Mouse (Mus musculus) stomach, embryonic 14.5 days (tissue): ENCODE data around the gene Mall. TPM values are rescaled to one million over a fixed set of nuclear protein-coding genes. Genes with fewer than 3 reads are reported as not detected.

ENCODE experiments used
- ATAC-seq: fragments of 200-750 bp; cut with Nextera tagmentation; 2 replicates; pipeline ENCODE4 v1.8.0; 2017; ENCODE audit warnings: low read depth, moderate TSS enrichment; ENCODE audit not compliant: insufficient number of reproducible peaks, insufficient read depth, low FRiP score
- H3K27ac ChIP-seq: fragments of 300-500 bp; sonication (generic); 2 replicates; pipeline ENCODE4 v1.5.1; 2014; ENCODE audit warnings: mild to moderate bottlenecking, low read length, moderate library complexity, mixed read lengths
- H3K27me3 ChIP-seq: fragments of 300-500 bp; sonication (generic); 2 replicates; pipeline ENCODE4 v1.6.1; 2014; ENCODE audit warnings: low read length, control low read depth, mixed read lengths; ENCODE audit not compliant: control insufficient read depth, insufficient read depth
- H3K36me3 ChIP-seq: fragments of 300-500 bp; sonication (generic); 2 replicates; pipeline ENCODE4 v1.6.1; 2014; ENCODE audit warnings: mild to moderate bottlenecking, control low read depth, low read length, moderate library complexity, mixed read lengths; ENCODE audit not compliant: control insufficient read depth, insufficient read depth
- H3K4me1 ChIP-seq: fragments of 300-500 bp; sonication (generic); 2 replicates; pipeline ENCODE4 v1.6.1; 2014; ENCODE audit warnings: low read length, control low read depth, mixed read lengths; ENCODE audit not compliant: control insufficient read depth, insufficient read depth
- H3K4me2 ChIP-seq: fragments of 300-500 bp; sonication (generic); replicated peaks from 2 replicates; pipeline ENCODE4 v1.6.1; 2014; ENCODE audit warnings: low read depth, low read length, control low read depth
- H3K4me3 ChIP-seq: fragments of 300-500 bp; sonication (generic); 2 replicates; pipeline ENCODE4 v1.5.1; 2014; ENCODE audit warnings: low read depth, low read length, control low read depth
- H3K9ac ChIP-seq: fragments of 300-500 bp; sonication (generic); replicated peaks from 2 replicates; pipeline ENCODE4 v1.6.1; 2014; ENCODE audit warnings: low read depth, mild to moderate bottlenecking, control low read depth, low read length, moderate library complexity, mixed read lengths
- H3K9me3 ChIP-seq: fragments of 300-500 bp; sonication (generic); 2 replicates; pipeline ENCODE4 v1.6.1; 2016; ENCODE audit warnings: low read depth, low read length, control low read depth; ENCODE audit not compliant: control insufficient read depth
- WGBS: fragments of 180-500 bp; shearing (Covaris S2); extraction: QIAGEN DNeasy Blood & Tissue Kit; methylation state at CpG from one replicate; pipeline ENCODE4 v1.1.7; 2014; 5-methylcytosine and 5-hydroxymethylcytosine counted together
- polyA plus RNA-seq: library from polyadenylated mRNA; unstranded; fragments of >200 nt; fragmentation: Nextera tagmentation; extraction: Ambion mirVana; gene quantifications from 2 replicates; pipeline ENCODE4 v1.2.1, GENCODE M21; 2014

The Mall gene
- polyA plus RNA-seq, 1 experiment from 2014 or later, result 8.9 TPM

DNA sequence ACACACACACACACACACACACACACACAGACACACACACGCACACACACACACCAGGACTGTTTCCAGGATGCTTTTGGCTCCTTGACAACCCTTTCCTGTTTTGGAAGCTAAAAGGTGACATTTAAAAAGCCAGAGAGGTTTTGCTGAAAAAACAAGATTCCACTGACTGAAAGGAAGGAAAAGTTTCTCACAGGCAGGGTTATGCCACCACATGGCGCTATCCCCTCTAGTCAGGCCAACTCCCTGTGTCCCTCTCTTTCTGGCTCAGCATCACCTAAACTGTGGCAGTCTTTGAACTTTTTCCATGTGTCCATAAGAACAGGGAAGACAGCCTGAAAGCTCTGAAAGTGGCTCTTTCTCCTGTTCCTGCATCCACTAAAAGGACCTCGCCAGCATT, 8.2 kb upstream of the Mall start:
- H3K4me1 ChIP-seq, result no peaks in the 10 kb centered on the region
- no peaks in the 10 kb centered on the region for H3K27me3 ChIP-seq
- H3K4me3 ChIP-seq, result no peak overlapping the region
- H3K9me3 ChIP-seq, result no peaks in the 10 kb centered on the region
- no peak for ATAC-seq
- WGBS, result 72% methylated on average over 3 of the region's 3 CpGs
- H3K9ac ChIP-seq, result no peak overlapping the region
- H3K4me2 ChIP-seq, result no peak overlapping the region
- H3K27ac ChIP-seq, result no peak overlapping the region
- no peaks in the 10 kb centered on the region for H3K36me3 ChIP-seq

DNA sequence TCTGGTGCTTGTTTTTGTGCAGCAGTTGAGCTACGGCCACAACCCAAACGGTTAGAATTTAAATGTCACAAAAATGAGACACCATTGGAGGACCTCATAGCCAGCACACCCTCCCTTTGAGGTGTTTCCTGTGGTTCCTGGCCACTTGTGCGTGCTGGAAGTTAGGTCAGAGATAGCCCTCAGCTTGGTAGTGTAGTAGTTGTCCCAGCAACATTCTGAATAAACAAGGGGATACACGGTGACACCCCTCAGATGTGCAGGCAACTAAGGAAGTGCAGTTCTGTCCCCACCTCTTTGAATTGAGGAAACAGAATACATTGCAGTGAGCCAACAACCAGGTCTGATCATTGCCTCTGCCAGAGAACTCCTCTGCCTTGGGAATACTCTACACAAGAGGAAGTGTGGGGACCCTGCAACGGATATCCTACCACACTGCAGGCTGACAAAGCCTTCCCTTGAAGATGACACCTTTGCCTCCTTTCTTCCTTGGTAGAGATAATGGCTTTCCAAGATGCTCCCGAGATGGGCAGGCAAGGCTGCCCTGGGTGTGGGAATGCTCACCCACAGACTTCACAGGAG, 7.0 kb upstream of the Mall start:
- no peak overlapping the region for H3K4me2 ChIP-seq
- H3K4me3 ChIP-seq, result no peak overlapping the region
- H3K4me1 ChIP-seq, result no peaks in the 10 kb centered on the region
- 77% methylated on average over 6 of the region's 6 CpGs for WGBS
- ATAC-seq, result no peak
- no peak overlapping the region for H3K27ac ChIP-seq
- H3K36me3 ChIP-seq, result no peaks in the 10 kb centered on the region
- no peak overlapping the region for H3K9ac ChIP-seq
- H3K9me3 ChIP-seq, result no peaks in the 10 kb centered on the region
- no peaks in the 10 kb centered on the region for H3K27me3 ChIP-seq

DNA sequence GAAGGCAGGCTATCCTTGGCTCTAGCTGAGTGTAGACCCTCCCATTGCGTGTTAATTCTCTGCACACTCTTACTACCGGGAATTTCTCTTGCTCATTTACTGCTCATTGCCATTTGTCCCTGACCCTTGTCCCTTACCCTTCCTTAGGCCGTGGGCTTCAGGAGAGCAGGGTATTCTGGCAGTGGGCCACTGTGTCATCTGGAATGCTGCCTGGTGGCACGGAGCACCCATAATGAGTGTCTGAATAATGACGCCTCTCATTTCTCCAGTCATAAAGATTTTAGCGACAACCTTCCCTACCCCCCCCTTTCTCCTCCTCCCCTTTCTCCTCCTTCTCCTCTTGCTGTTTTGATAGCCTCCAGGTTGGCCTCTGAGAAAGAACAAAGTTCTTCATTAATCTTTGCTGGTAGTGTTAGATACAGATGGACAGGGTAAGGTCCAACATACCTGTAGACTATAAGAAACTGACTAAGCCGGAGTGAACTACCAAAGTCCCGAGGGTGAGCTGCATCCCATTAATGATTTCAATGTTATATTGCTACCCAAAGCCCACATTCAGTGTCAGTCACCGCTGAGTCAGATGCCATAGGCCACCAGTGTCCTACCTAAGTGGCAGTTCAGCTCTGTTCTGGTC, 5.9 kb upstream of the Mall start:
- H3K27ac ChIP-seq, result no peak overlapping the region
- no peak overlapping the region for H3K4me3 ChIP-seq
- no peak overlapping the region for H3K4me2 ChIP-seq
- no peak for ATAC-seq
- no peaks in the 10 kb centered on the region; the same call in 1 of the 2 replicates for H3K27me3 ChIP-seq
- no peaks in the 10 kb centered on the region for H3K4me1 ChIP-seq
- H3K9me3 ChIP-seq, result no peaks in the 10 kb centered on the region
- no peaks in the 10 kb centered on the region for H3K36me3 ChIP-seq
- no peak overlapping the region for H3K9ac ChIP-seq
- 76% methylated on average over 9 of the region's 9 CpGs for WGBS

DNA sequence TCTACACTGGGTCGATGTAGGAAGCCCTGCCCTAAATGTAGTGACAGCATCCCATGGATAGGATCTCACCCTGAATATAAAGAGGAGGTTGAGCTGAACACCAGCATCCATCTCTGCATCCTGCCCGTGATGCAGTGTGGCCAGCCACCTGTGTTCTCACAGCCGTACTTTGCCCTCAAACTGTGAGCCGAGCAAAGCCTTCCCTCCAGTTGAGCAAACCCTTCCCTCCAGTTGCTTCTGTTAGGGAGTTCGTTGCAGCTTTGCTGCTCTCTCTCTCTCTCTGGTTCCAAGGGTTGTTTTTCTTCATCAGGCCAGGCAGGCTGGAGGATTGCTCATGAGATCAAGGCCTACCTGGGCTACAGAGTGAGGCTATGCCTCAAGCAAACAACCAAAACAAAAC, 5.2 kb upstream of the Mall start:
- WGBS, result 72% methylated on average over 5 of the region's 5 CpGs
- no peaks in the 10 kb centered on the region for H3K4me1 ChIP-seq
- no peak overlapping the region for H3K9ac ChIP-seq

DNA sequence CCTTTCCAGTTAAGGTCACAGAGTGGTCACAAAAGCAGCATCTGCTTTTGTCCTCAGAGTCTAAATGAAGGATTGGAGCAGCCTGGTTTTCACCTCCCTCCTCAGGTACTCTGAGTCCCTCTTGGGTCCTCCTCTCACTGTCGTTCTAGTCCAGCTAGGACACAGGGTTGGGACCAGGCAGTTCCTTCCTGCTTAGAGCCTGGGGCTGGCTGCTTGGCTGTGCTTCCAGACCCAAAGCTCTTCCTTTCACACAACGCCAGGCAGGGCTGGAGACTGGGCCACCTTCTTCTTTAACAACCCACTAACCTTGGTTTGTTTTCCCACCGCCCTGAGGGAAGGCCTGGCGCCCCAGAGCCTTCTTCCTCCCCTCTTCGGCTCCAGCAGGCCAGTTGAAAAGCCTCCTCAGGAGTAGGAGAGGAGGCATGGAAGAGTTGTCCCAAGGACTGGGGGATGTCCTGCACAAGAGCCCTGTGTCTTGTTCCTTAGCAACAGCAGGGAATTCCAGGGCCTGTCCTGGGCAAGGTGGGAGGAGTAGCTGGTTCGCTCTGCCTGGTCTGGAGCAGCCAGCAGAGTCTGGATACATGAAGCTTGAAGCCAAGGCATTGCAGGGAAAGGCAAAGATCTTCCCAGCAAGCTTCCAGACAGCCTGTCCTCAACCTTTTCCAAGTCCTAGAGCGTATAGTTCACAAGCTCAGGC, 717 bp upstream of the Mall start:
- Histone ChIP-seq H3K27me3 (no peaks in the 10 kb centered on the region; the same call in 1 of the 2 replicates), H3K9ac (no peak overlapping the region; the same call in 1 of the 2 replicates), H3K9me3 (no peaks in the 10 kb centered on the region), H3K4me3 (no peak overlapping the region), H3K4me1 (no peaks in the 10 kb centered on the region), H3K4me2 (no peak overlapping the region), H3K27ac (no peak overlapping the region), H3K36me3 (no peaks in the 10 kb centered on the region)
- WGBS, result 63% methylated on average over 7 of the region's 7 CpGs
- no peak for ATAC-seq

More for the DNA sequence above, 5.2 kb upstream of the Mall start:
- Histone ChIP-seq H3K27me3 (no peaks in the 10 kb centered on the region; the same call in 1 of the 2 replicates), H3K4me3 (no peak overlapping the region), H3K4me2 (no peak overlapping the region), H3K9me3 (no peaks in the 10 kb centered on the region), H3K27ac (no peak overlapping the region), H3K36me3 (no peaks in the 10 kb centered on the region)
- no peak for ATAC-seq

DNA sequence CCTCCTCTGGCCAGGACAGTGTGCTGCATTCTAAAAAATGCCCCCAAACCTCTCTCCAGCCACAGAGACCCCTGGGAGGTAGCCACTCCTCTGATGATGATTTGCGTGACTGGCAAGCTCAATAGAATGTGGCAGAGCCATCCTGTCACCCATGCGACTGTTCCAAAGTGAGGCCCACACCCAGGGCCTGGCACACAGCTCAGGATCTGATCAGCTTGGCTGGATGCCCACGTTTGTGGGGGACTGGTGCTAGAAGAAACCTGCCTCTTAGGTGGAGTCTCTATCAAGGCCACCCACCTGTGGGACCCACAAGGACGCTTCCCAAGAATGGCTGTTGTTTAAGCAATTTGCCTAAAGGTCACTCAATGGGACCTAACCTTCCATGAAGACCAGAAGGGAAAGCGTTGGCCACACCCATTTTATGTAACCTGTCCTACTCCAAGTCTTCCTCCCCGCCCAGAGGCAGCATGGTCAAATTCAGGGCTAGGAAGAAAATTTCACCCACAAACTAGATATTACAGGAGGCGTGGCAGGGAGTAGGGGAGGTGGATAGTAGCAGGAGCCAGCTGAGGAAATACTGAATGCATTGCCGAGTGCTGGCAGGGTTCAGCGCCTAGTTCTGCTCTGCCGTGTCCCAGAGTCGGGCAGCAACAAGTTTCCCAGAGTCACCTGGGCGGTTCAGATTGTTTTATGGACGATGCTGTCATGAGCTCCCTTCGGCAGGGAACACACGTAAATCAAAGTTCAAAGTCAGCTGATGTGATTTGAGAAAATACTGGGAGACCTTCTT, 876 bp downstream of the Mall start:
- H3K27me3 ChIP-seq, result no peaks in the 10 kb centered on the region; the same call in 1 of the 2 replicates
- ATAC-seq, result 0 out of 2 replicates have a peak, but pooled peaks have one; percentile 46
- H3K9ac ChIP-seq, result no peak overlapping the region
- peak overlapping the region; percentile 29 for H3K4me2 ChIP-seq
- no peaks in the 10 kb centered on the region for H3K36me3 ChIP-seq
- WGBS, result 31% methylated on average over 15 of the region's 15 CpGs
- no peaks in the 10 kb centered on the region for H3K9me3 ChIP-seq
- H3K27ac ChIP-seq, result no peak overlapping the region
- H3K4me1 ChIP-seq, result no peaks in the 10 kb centered on the region
- H3K4me3 ChIP-seq, result peak overlapping the region; percentile 18; the same call in 1 of the 2 replicates

DNA sequence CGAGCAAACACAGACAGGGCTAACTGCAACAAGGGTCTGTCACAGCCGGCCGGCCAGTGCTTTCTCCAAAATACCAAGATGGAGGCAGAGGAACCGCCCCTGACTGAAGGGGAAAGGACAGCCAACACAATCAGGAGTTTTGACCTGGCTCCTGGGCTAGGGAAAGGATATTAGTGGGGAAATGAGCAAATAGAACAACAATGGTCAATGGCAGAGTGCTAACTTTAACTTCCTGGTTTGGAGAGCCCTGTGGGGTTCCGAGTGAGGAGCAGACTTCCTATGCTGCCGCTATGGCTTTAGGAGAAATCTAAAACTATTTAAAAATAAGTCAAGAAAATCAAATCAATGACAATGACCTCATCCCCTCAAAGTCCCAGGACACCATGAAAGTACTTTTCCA, 1.6 kb downstream of the Mall start:
- no peak overlapping the region for H3K9ac ChIP-seq

DNA sequence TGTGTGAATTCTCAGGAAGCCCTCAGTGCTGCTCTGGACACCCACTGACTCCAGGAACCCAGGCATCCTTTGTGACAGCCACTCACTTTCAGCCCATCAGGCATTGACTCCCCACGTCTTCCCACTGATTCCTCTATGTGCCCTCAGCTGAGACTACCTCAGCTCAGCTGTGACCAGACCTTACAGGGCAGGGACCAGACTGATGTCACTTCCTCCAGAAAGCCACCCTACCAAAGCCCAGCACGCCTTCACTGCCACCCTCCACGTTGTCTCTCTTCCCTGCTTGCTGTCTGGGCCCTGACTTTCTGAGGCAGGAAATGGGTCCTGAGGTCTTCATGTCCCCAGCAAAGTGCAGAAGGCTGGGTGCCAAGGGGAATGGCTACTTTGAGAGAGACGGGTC, 6.5 kb downstream of the Mall start:
- no peak overlapping the region for H3K4me2 ChIP-seq
- no peak overlapping the region for H3K4me3 ChIP-seq
- peaks cover 17% of the 10 kb centered on the region; the same call in 1 of the 2 replicates for H3K4me1 ChIP-seq
- no peaks in the 10 kb centered on the region for H3K27me3 ChIP-seq
- ATAC-seq, result no peak
- peak overlapping the region; percentile 73 for H3K27ac ChIP-seq
- H3K9me3 ChIP-seq, result no peaks in the 10 kb centered on the region
- H3K36me3 ChIP-seq, result no peaks in the 10 kb centered on the region
- no peak overlapping the region for H3K9ac ChIP-seq
- 63% methylated on average over 4 of the region's 4 CpGs for WGBS

More for the DNA sequence above, 1.6 kb downstream of the Mall start:
- H3K36me3 ChIP-seq, result no peaks in the 10 kb centered on the region
- H3K4me3 ChIP-seq, result no peak overlapping the region
- H3K27ac ChIP-seq, result no peak overlapping the region
- ATAC-seq, result no peak
- no peak overlapping the region for H3K4me2 ChIP-seq
- H3K9me3 ChIP-seq, result no peaks in the 10 kb centered on the region
- WGBS, result 73% methylated on average over 6 of the region's 6 CpGs
- H3K4me1 ChIP-seq, result peaks cover 1% of the 10 kb centered on the region; the same call in 1 of the 2 replicates
- no peaks in the 10 kb centered on the region; the same call in 1 of the 2 replicates for H3K27me3 ChIP-seq
